Mouse (Mus musculus): ENCODE measurements around the gene Gata3. TPM values are rescaled to one million over a fixed set of nuclear protein-coding genes. Genes with fewer than 3 reads are reported as not detected.

The Gata3 gene
- 15.6 and 16.0 TPM in 2 replicates for polyA plus RNA-seq (2015; fragmentation: Nextera tagmentation; extraction: Ambion mirVana)

DNA sequence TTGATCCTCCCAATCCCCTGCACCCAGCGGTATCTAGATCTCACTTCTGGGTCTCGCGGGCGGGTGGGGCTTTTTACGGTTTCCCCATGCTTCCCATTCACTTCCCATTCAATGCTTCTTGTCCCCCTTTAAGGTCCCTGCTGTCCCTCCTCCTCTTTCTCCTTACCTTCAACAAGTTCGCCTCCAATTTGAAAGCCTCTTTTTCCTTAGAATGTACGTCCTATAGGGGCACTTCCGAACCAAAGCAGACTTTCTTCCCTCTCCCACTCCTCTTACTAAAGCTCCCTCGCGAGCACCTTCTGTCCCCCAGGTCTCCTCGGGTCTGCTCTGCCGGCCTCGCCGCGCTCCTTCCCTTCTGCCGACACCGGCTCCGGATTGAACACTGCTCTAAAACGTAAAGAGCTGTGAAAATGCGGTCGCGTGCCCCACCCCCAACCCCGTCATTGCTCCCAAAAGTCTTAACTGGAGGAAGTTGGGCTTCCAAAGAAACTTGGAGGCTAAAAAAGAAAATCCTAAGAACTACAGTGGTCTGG lies at the start of gene Gata3:
Gata3 (minus strand) TSS at position 384 of the 533 bp plus-strand sequence.
- Histone ChIP-seq H3K9me3 (replicated peaks) (no peaks in the 10 kb centered on the region), H3K4me2 (peak within 1 kb of the TSS; percentile 38), H3K4me1 (peaks cover 6% of the 10 kb centered on the region; the same call in 1 of the 2 replicates), H3K4me3 (replicated peaks) (peak within 1 kb of the TSS; percentile 11; the same call in 1 of the 2 replicates), H3K36me3 (no peaks in the 10 kb centered on the region), H3K27ac (replicated peaks) (no peak within 1 kb of the TSS), H3K27me3 (replicated peaks) (peaks cover 94% of the 10 kb centered on the region), H3K9ac (replicated peaks) (no peak within 1 kb of the TSS)
- ATAC-seq (ENCODE audit: low FRiP score), result no peak
- WGBS, result under 1% methylated on average over 23 of the region's 23 CpGs

DNA sequence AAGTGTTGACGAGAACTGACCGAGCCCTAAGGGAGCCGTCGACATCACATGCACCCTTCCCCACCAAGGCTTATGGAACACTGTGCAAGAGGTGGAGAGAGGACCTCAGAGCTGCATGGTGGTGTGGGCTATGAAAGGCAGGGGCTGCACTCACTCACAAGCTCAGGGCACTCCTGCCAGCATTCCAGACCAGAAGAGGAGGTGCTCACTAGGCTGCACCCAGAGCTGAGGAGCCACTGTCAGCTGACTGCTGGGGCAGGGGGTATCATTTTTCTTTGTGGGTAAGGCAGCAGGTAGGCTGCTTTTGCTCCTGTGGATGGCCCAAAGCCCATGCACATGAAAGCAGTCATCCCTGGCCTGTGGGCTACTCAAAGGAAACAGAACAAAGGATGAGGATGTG lies 49.4 kb upstream of the Gata3 start:
- WGBS, result 75% methylated on average over 4 of the region's 4 CpGs

DNA sequence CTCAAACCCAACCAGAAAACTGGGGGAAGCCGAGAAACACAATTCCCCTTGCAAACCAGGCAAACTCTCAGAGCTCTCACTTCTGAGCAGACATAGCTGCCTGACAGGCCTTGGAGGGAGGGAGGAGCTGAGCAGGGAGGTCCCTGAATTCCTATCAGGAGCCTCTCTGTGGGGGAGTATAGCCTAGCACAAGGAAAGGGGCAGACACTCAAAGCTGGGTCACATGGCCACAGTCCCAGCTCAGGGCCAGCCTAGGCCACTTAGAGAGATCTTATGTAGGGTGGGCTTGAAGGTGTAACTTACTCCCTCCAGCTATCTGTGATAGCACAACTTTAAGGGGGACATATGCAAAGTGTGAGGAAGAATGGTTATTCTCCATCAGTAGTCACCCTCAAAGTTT lies 46.1 kb upstream of the Gata3 start:
- no peak overlapping the region for H3K4me3 ChIP-seq (replicated peaks)
- no peak for ATAC-seq (ENCODE audit: low FRiP score)
- 25% methylated on average over 1 of the region's 1 CpGs for WGBS

More for the DNA sequence above, 49.4 kb upstream of the Gata3 start:
- Histone ChIP-seq H3K27me3 (replicated peaks) (no peaks in the 10 kb centered on the region), H3K9me3 (replicated peaks) (no peaks in the 10 kb centered on the region), H3K27ac (replicated peaks) (no peak overlapping the region), H3K36me3 (no peaks in the 10 kb centered on the region), H3K9ac (replicated peaks) (no peak overlapping the region), H3K4me1 (no peaks in the 10 kb centered on the region), H3K4me2 (no peak overlapping the region), H3K4me3 (replicated peaks) (no peak overlapping the region)
- no peak for ATAC-seq (ENCODE audit: low FRiP score)

DNA sequence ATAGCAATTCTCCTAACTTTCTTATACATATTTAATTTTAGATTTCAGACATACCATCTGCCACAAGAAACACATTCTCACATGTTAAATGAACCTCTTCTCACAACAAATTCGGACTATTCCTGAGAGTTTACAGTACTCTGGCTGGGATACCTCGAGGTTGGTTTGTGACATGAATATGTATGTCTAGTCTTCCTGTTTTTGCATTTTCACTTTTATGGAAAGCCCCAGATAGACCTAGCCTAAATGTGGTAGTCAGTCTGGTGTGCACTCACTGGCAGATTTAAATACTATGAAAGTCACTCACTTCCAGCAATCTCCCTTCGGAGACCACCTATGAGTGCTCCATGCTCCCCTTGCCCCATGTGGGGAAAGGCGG lies 37.1 kb upstream of the Gata3 start:
- H3K4me3 ChIP-seq (replicated peaks), result no peak overlapping the region
- no peak for ATAC-seq (ENCODE audit: low FRiP score)
- H3K9me3 ChIP-seq (replicated peaks), result no peaks in the 10 kb centered on the region
- 0 out of 2 replicates have a peak, but pooled peaks cover 4% of the 10 kb centered on the region for H3K36me3 ChIP-seq
- no peak overlapping the region for H3K9ac ChIP-seq (replicated peaks)
- H3K4me2 ChIP-seq, result no peak overlapping the region
- 74% methylated on average over 4 of the region's 4 CpGs for WGBS
- H3K27ac ChIP-seq (replicated peaks), result no peak overlapping the region
- peaks cover 6% of the 10 kb centered on the region for H3K4me1 ChIP-seq
- no peaks in the 10 kb centered on the region for H3K27me3 ChIP-seq (replicated peaks)

More for the DNA sequence above, 46.1 kb upstream of the Gata3 start:
- no peak overlapping the region for H3K27ac ChIP-seq (replicated peaks)
- H3K9me3 ChIP-seq (replicated peaks), result no peaks in the 10 kb centered on the region
- no peak overlapping the region for H3K9ac ChIP-seq (replicated peaks)
- no peaks in the 10 kb centered on the region for H3K36me3 ChIP-seq
- no peaks in the 10 kb centered on the region for H3K4me1 ChIP-seq
- H3K27me3 ChIP-seq (replicated peaks), result no peaks in the 10 kb centered on the region
- no peak overlapping the region for H3K4me2 ChIP-seq

DNA sequence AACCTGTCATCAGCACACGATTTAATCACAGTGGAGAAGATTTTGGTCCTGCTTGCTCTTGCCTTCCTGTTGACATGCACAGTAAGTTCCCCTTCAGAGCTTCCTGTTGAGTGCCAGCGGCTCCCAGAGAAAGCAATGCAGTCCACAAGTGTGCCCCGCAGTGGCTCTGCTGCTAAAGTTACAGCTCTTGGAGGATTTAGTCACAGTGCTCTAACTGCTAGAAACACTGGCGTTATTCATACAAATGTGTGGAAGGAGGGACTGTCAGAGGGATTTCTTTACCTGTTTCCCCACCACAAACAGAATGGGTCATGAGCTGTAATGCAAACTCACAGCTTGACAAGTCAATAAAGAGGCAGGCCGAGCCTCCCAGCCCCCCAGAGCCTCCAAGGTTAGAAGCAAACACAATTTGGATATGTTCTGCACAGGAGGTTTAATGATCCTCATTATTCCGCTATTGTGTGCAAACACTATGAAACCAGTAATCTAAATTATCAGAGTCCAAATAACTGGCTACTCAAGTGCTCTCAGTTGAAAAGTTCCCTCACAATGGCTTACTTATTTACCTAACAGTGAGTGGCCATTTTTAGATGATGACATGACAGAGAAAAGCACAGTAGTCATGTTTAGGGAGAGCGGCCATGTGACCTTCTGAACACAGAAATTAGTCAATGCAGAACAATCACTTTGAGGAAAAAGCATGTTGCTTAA lies 36.5 kb upstream of the Gata3 start:
- Histone ChIP-seq H3K27me3 (replicated peaks) (no peaks in the 10 kb centered on the region), H3K36me3 (0 out of 2 replicates have a peak, but pooled peaks cover 4% of the 10 kb centered on the region), H3K9me3 (replicated peaks) (no peaks in the 10 kb centered on the region), H3K4me1 (peaks cover 6% of the 10 kb centered on the region), H3K4me2 (no peak overlapping the region), H3K9ac (replicated peaks) (no peak overlapping the region), H3K4me3 (replicated peaks) (no peak overlapping the region), H3K27ac (replicated peaks) (no peak overlapping the region)
- WGBS, result 39% methylated on average over 7 of the region's 7 CpGs
- no peak for ATAC-seq (ENCODE audit: low FRiP score)

DNA sequence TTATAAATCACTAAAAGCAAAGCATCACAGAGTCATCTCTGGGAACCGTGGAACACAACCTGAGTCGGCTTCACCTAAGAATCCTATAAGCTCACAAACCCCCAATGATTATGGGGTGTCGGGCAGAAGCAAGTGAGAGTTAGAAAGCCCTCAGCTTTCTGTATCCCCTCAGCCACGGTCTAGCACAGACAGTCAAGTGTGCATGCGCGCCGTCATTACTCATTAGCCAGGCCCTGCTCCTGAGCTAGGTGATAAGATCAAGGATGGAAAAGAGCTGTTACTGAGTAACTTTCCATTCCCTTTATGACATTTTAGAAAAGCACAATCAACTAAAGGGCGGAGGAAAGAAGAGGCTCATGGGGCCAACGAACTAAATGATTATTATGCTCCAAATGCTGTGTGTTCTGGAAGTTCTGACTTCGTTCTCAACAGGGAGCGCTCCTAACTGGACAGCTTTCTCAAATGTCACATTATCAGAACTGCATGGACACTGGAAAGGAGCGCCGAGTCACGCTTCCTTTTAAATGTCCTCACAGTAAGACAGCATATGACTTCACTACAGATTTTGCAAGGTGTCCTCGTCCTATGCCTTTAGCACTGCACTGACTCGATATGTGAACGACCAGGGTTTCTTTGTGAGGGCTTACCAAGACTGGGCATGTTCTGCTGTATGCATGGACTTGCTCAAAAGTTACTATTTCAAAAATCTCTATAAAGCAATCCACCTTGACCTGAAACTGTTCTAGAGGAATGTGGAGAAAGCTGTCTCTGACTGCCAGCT lies 29.0 kb upstream of the Gata3 start:
- ATAC-seq (ENCODE audit: low FRiP score), result no peak
- Histone ChIP-seq H3K4me2 (no peak overlapping the region), H3K27ac (replicated peaks) (no peak overlapping the region), H3K9ac (replicated peaks) (no peak overlapping the region), H3K27me3 (replicated peaks) (no peaks in the 10 kb centered on the region), H3K9me3 (replicated peaks) (no peaks in the 10 kb centered on the region), H3K4me1 (no peaks in the 10 kb centered on the region), H3K4me3 (replicated peaks) (no peak overlapping the region), H3K36me3 (peaks cover 17% of the 10 kb centered on the region)
- 90% methylated on average over 17 of the region's 17 CpGs for WGBS

DNA sequence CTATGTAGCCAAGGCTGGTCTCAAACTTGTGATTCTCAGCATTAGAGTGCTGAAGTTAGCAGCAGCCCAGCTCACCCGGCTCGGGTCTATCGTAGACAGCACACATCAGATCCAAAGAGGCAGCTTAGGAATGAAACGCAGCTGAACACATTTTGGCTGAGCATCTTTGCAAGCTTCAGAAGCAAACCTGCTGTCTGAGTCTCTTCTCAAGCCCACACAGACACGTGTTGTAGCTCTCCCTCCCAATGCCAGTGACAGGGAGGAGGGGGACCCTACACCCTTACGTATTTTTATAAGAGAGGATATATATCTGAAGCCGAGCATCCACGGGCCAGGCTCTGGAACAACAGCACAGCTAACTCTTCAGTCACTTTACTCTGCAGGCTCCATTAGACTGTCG lies 27.8 kb upstream of the Gata3 start:
- Histone ChIP-seq H3K36me3 (peaks cover 17% of the 10 kb centered on the region), H3K27me3 (replicated peaks) (no peaks in the 10 kb centered on the region), H3K4me3 (replicated peaks) (no peak overlapping the region), H3K9ac (replicated peaks) (no peak overlapping the region), H3K27ac (replicated peaks) (no peak overlapping the region), H3K4me1 (no peaks in the 10 kb centered on the region), H3K9me3 (replicated peaks) (no peaks in the 10 kb centered on the region), H3K4me2 (no peak overlapping the region)
- ATAC-seq (ENCODE audit: low FRiP score), result no peak
- WGBS, result 94% methylated on average over 9 of the region's 9 CpGs

DNA sequence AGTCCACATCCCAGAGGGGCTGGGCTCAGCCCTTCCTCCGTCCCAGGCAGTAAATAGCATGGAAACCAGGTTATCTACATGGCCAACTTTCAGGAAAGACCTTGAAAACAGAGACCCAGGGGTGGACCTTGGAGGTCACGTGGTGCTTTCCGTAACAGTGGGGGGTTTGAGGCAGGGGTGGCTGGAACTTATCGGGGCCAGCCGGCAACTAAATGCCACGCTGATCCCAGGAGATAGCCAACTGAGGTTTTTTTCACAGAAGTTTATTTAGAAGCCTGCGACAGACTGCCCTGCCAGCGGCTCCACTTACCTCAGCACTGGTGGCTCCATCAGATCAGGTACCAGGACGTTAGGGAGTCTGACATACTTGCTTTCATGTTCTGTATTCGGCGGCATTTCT lies 16.2 kb upstream of the Gata3 start:
- no peak overlapping the region for H3K9ac ChIP-seq (replicated peaks)
- 9% methylated on average over 11 of the region's 11 CpGs for WGBS
- H3K4me2 ChIP-seq, result peak overlapping the region; percentile 27
- no peaks in the 10 kb centered on the region for H3K36me3 ChIP-seq
- peaks cover 13% of the 10 kb centered on the region for H3K27me3 ChIP-seq (replicated peaks)
- H3K27ac ChIP-seq (replicated peaks), result no peak overlapping the region
- H3K9me3 ChIP-seq (replicated peaks), result no peaks in the 10 kb centered on the region
- ATAC-seq (ENCODE audit: low FRiP score), result no peak
- 0 out of 2 replicates have a peak, but pooled peaks cover 4% of the 10 kb centered on the region for H3K4me1 ChIP-seq
- no peak overlapping the region for H3K4me3 ChIP-seq (replicated peaks)

DNA sequence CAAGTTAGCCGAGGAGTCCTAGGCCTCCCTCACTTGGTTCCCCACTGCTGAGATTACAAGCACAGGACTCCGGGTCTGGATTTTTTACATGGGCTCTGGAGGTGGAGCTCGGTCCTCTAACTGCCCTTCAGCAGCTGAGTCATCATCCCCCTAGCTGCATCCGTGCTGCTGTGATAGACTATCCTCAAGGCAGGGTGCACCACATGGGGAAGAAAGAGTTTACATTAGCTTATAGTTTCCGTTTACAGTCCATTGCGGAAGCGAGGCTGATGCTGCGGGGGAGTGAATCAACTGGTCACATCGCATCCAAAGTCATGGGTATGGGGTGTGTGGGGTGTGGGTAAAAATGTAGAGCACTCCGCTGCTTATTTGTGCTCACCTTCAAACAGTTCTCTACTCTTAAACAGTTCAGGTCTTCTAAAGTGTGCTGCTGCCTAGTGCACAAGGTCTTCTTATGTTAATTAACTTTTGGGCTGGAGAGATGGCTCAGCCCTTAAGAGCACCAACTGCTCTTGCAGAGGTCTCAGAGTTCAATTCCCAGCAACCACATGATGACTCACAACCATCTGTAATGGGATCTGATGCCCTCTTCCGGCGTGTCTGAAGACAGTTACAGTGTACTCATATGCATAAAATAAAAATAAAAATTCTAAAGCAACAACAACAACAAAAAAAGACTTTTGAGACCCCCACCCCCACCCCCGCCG lies 14.2 kb upstream of the Gata3 start:
- Histone ChIP-seq H3K4me2 (no peak overlapping the region), H3K36me3 (no peaks in the 10 kb centered on the region), H3K27me3 (replicated peaks) (peaks cover 24% of the 10 kb centered on the region), H3K9me3 (replicated peaks) (no peaks in the 10 kb centered on the region), H3K4me1 (0 out of 2 replicates have a peak, but pooled peaks cover 4% of the 10 kb centered on the region), H3K4me3 (replicated peaks) (no peak overlapping the region), H3K9ac (replicated peaks) (no peak overlapping the region), H3K27ac (replicated peaks) (no peak overlapping the region)
- no peak for ATAC-seq (ENCODE audit: low FRiP score)
- 72% methylated on average over 14 of the region's 14 CpGs for WGBS

DNA sequence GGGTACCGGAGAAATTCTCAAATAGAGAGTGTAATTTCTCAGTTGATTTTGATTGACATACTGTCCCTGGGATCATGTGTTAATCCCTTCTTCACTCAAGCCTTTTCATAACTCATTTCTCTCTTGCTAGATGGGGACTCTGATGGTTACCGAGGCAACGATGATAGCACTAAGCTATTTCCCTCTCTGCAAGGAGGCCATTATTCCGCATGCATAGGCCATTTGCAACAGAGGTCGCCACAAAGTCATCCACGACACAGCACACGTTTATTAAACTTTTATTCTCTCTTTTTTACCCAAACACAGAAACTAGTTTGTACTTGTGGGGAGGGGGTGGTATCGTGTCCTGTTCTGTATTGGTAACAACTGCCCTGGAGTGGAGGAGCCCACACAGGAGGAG lies 8.0 kb upstream of the Gata3 start:
- Histone ChIP-seq H3K27me3 (replicated peaks) (peaks cover 79% of the 10 kb centered on the region), H3K27ac (replicated peaks) (no peak overlapping the region)
- no peak for ATAC-seq (ENCODE audit: low FRiP score)

DNA sequence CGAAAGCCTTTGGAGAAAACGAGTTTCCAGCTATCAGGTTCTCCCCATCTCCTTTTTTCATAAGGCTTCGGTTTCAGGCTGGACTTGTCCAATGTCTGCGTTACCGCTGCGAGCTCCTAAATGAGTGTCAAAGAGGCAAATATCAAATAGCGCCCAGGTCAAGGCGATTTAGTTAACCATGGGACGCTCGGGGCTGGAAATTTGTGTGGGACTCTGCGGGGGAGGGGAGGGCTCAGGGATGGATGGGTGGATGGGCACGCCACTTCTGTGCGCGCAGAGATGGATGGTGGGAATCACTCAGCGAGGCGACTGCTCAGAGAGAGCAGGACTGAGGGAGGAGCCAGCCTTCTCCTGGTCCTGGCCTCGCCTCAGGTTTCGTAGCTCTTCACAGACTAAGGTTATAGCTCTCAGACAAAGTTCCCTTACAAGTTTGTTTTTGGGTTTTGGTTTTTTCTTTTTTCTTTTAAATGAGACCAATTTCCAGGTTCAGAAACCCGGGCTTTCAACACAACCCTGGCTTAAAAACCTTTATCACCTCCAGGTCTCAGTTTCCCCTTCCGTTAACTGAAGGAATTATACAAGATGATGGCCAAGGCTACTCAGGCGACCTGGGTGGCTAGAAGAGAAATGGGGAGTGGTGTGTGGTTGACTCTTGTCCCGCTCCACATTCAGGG lies 6.4 kb upstream of the Gata3 start:
- no peaks in the 10 kb centered on the region for H3K36me3 ChIP-seq
- H3K4me2 ChIP-seq, result peak overlapping the region; percentile 19; the same call in 1 of the 2 replicates
- peaks cover 87% of the 10 kb centered on the region for H3K27me3 ChIP-seq (replicated peaks)
- H3K9me3 ChIP-seq (replicated peaks), result no peaks in the 10 kb centered on the region
- ATAC-seq (ENCODE audit: low FRiP score), result no peak; the same call in 1 of the 2 replicates
- H3K9ac ChIP-seq (replicated peaks), result no peak overlapping the region
- H3K27ac ChIP-seq (replicated peaks), result no peak overlapping the region
- peaks cover 5% of the 10 kb centered on the region for H3K4me1 ChIP-seq
- WGBS, result under 1% methylated on average over 22 of the region's 22 CpGs
- H3K4me3 ChIP-seq (replicated peaks), result no peak overlapping the region

More for the DNA sequence above, 8.0 kb upstream of the Gata3 start:
- Histone ChIP-seq H3K4me3 (replicated peaks) (no peak overlapping the region), H3K4me1 (peaks cover 5% of the 10 kb centered on the region), H3K9ac (replicated peaks) (no peak overlapping the region), H3K9me3 (replicated peaks) (no peaks in the 10 kb centered on the region), H3K36me3 (no peaks in the 10 kb centered on the region), H3K4me2 (no peak overlapping the region)
- WGBS, result 4% methylated on average over 8 of the region's 8 CpGs
